Mouse (Mus musculus) lung, postnatal 4 days (tissue): ENCODE results near the gene Xab2.
"Not testable (repeated sequence)": the region's sequence is repeated elsewhere in the genome, so short reads cannot be mapped to it uniquely, and the experiment has no call there.

Source experiments
- DNase-seq, 2 experiments: peaks; one replicate each; pipeline ENCODE4 v3.0.0; 2021

Gene Xab2

GRCm38 (mm10) chr8:3609046-3609815 is 11.9 kb downstream of the Xab2 start:
- DNase-seq: no peak

DNA sequence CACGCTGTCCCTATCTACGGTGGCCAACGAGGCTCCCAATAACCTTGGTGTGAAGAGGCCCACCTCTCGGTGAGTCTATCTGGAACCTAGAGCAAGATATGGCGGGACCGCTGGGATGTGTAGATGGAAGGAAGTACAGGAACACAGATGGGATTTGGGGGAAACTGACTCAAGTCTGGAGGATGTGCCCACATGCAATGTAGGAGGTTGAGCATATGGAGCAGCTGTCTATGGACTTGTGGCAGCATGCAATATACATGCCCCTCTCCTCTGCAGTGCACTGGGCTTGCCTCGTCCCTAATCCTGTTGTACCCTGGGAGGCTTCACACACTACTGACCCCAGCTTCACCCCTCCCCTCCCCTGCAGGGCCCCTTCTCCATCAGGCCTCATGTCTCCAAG is 13.3 kb downstream of the Xab2 start:
- DNase-seq: no peak

DNA sequence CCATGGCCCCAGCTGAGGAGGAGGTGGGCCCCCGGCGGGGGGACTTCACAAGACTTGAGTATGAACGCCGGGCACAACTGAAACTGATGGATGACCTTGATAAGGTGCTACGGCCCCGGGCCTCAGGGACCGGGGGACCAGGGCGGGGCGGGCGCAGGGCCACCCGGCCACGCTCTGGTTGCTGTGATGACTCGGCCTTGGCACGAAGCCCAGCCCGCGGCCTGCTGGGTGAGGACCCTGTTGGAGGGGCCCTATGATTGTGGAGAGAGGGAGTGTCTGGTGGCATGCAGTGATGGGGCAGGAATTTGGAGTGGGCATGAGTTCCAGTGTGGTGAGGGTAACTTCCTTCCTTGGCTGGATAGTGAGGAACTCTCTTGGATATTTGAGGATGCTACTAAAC is 14.5 kb downstream of the Xab2 start:
- peak; percentile 29 to 56 for DNase-seq

DNA sequence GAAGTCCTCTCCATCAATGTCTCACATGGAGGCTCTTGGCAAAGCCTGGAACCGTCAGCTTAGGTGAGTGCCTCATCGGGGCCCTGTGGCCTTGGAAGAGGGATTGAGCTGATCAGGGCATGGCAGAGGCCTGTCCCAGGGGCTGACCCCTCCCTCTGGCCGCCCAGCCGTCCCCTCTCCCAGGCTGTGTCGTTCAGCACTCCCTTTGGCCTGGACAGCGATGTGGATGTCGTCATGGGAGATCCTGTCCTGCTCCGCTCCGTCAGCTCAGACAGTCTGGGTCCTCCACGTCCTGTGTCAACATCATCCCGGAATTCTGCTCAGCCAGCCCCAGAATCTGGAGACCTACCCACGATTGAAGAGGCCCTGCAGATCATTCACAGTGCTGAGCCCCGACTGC is 17.7 kb downstream of the Xab2 start:
- no peak for DNase-seq

DNA sequence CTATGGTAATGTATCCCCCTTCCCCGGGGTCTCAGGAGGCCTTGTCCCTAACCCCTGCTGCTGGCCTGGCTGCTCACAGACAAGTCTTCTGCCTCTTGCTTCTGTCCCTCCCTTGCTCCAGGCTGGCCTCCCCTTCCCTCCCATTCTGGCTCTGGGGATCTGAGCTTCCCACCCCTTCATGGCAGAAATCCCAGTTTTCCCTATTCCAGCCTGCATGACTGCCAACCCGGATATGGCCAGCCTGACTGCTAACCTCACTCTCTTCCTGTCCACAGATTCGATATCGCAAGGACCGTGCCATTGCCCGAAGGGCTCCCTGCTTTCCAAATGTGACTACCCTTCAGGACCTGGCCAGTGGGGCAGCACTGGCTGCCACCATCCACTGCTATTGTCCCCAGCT is 20.7 kb downstream of the Xab2 start:
- DNase-seq: peak; percentile 55 to 72

- DNase-seq: no peak
Observed at GRCm38 (mm10) chr8:3599219-3599618, 21.9 kb downstream of the Xab2 start.

DNA sequence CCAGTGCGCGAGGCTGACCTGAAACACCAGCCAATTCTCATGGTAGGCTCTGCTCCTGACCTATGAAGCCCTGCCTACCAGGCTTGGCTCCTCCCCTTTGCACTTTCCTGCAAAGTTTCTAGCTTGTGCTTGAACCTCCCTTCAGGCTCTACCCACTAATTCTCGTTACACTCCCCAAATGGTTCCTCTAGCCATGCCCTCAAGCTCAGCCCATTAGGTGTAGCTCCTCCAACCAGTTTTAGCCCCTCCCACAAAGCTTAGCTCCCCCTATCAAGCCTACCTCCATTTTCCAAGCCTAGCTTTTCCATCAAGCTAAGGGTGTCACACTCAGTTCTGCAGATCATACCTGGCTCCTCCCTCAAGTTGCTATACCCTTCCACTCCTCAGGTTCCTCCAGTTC is 23.1 kb downstream of the Xab2 start:
- no peak for DNase-seq

DNA sequence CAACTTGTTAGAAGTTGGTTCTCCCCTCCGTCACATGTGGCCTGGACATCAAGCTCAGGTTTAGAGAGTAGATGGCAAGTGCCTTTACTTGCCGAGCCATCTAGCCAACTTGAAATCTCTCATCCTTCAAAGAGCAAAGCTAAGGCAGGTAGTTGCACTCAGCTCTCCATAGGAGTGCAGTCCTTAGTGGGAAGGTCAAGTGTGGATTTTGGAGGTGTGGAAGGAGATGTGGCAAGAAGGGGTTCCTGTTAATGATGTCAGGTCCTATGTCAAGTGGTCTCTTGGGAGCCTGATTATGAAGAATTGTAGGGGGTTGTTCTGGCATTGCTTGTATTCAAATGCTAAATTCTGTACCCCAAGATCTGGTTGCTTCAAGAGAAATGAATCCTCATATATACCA is 26.6 kb downstream of the Xab2 start:
- DNase-seq: no peak

- no peak for DNase-seq
Observed at GRCm38 (mm10) chr8:3593470-3593869, 27.6 kb downstream of the Xab2 start.

DNA sequence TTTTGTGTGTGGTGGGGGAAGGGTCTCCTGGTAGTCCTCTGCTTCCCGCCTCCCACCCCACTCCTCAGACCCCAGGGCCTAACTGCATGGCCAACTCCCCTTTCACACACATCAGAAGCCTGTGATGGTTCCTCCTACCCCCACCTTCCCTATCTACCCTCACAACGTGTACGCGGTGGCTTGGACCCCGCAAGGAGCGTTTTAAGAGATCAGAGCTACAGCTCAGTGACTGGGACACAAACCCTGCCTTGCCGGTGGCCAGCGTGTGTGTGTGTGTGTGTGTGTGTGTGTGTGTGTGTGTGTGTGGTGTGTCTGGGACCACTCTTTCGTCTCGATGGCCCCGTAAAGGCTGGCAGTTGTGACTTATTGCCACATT is 32.9 kb downstream of the Xab2 start:
- no peak for DNase-seq

- peak; percentile 72 to 80 for DNase-seq
Observed at GRCm38 (mm10) chr8:3587391-3588257, 33.5 kb downstream of the Xab2 start.

- DNase-seq: no peak
Observed at GRCm38 (mm10) chr8:3586993-3587390, 34.1 kb downstream of the Xab2 start, which contains the start of gene Camsap3. Camsap3 (plus strand) TSS chr8:3587293.

DNA sequence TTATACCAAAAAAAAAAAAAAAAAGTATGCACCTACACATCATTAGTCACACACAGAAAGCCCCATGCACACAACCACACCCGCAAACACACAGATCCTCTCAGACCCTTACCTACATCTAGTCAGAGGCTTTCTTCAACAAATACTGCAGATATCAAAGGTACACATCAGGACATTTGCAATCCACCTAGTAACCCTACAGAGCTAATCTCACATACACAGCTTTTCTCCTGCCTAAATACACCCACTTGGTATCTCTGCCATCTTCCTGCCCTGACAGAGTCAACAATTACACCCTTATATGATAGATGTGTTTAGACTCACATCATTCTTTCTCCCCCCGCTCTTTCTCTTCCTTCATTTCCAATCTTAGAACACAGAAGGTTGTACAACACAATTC is 34.7 kb downstream of the Xab2 start:
- no peak for DNase-seq

DNA sequence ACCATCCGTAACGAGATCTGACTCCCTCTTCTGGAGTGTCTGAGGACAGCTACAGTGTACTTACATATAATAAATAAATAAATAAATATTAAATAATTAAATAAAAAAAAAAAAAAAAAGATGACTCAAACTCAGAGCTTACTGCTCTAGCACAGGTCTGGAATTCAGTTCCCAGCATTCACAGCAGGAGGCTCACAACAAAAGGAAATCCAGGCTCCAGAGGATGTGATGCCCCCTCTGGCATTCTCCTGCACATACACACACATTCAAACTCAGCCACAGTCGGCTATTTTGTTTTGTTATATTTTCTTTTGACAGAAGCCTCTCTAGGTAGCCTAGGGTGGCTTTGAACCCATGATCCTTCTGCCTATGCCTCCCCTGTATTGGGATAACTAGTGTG is 39.2 kb downstream of the Xab2 start:
- not testable (repeated sequence) for DNase-seq

- DNase-seq: no peak
Observed at GRCm38 (mm10) chr8:3579390-3580364, 41.4 kb downstream of the Xab2 start.

DNA sequence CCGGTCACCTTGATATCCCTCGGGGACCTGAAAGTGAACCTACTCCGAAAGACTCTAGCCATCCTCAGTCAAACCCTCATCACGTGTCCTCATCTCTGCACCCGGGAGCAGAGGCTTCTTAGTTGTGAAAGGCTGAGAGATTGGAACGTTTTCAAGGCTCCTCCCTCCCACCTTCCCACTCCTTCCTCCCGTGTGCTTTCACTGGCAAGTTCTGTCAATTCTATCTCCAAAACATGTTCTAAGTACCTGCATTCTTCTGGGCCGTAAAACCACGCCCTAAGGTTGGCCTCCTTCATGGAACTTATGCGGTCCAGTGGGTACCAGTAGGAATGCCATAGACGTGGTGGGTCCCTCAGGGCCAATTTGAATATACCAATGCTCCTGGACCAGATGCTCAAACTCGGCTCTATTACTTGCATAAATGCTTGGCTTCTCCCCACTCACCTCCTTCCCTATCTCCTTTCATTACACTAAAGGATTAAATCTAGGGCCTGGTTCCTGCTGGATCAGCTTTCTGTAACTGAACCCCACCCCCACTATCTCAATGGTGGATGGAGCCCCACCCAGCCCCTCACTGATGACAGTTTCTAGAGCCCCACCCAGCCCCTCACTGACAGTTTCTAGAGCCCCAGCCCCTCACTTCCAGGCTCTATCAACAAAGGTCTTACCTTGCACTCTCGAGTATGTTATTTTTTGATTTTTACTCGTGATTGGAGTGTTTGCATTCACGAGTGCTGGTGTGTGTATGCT is 44.7 kb downstream of the Xab2 start:
- DNase-seq: no peak

DNA sequence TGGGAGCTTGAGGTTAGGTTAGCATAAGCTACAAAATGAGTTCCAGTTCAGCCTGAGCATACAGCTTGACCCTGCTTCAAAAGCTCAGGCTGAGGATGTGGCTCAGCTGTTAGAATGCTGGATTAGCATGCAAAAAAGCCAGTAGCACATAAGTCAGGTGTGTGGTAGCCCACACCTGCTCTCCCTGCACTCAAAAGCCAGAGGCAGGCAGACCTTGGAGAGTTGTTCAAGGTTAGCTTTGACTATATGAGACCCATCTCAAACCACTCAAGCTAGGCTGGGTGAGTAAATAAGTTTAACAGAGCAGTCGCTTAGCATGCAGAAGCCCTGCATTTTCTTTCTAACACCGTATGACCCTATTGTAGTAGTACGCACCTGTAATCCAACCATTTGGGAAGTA is 46.6 kb downstream of the Xab2 start:
- no peak for DNase-seq

DNA sequence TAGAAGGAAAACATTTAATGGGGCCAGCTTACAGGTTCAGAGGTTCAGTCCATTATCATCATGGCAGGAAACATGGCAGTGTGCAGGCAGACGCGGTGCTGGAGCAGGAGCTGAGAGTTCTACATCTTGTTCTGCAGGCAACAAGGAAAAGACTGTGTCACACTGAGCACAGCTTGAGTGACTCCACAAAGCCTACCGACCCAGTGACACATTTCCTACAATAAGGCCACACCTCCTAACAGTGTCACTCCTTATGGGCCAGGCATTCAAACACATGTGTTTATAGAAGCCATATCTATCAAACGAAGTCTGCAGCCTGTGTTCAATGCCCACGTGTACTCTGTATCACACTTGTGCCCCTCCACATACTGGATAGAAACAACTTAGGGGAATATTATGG is 51.3 kb downstream of the Xab2 start:
- no peak for DNase-seq

GRCm38 (mm10) chr8:3568378-3568777 is 52.7 kb downstream of the Xab2 start:
- no peak for DNase-seq

DNA sequence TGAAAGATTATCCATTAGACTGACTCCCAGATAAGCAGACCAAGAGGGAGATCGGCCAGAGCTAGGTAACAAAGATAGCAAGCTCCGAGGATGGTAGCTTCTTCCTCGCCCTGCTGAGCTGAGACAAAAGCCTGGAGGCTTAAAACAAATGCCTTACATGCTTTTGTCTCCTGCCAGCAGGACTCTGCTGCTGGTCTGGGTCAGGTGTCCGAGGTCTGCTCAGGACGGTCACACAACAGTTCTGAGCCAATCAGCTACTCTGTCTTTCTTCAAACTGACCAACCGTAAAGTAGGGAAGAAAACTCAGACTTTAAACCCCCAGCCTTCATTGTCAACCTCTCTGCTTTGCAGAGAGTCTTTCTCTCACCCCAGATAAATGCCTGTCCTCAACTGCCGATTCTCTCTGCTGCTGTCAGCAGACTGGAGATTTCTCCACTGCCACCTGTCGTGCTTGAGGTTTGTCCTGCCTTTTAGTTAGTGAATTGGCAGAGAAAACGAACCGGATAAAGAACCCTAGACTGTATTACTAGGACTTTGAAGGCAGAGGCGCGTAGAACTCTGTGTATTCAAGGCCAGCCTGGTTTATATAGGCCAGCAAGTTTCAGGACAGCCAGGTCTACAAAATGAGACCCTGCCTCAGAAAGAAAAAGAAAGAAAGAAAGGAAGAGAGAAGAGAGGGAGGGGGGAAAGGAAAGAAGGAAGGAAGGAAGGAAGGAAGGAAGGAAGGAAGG is 53.3 kb downstream of the Xab2 start, which contains the start of gene C330021F23Rik:
TSS of gene C330021F23Rik (plus strand) at position 350 of the 731 bp plus-strand sequence.
- no peak for DNase-seq
